Mouse (Mus musculus) kidney, postnatal 14 days (tissue): Measurements from ENCODE around the gene Gopc.
A peak's percentile ranks its signal among the peaks of the same experiment; 100 is the strongest.
"Not testable (repeated sequence)": the region's sequence is repeated elsewhere in the genome, so short reads cannot be mapped to it uniquely, and the experiment has no call there.

ENCODE experiments used
- DNase-seq: peaks from one replicate; pipeline ENCODE4 v3.0.0; 2022; ENCODE audit warnings: mixed read lengths

Gopc gene

DNA sequence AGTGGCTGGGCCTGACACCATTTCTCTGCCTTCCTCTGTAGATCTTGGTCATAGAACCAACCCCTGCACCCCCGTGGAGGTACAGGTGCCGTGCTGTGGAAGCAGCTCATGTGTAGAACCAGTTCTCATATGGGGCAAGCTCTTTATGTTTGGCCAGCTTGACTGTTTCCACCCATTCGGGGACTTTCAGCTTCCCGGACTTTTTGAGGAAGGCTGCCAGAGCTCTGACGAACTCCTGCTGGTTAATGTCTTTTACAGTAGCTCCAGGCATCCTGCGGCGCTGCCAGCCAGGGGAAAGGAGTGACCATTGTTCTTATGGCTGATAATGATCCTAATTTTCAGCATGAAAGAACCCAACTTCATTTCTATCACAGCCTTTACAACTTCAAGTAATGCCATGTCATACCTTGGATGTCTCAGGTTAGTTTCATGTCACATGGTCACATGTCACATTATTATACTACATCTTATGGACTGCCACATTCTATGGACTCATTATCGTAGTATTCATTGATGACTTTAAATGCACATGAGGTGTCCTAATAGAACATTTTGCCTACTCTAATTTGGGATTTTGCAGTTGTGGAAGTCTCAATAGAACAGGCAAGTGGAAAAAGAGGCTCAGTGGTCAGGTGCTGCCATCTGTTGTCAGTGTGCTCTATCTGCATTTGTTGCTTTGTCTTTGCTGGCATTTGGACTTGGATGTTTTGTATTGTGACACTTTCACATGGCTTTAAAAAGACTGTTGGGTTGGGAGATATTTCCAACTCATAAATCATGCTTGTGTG is 3.1 kb upstream of the Gopc start:
- DNase-seq: peak; percentile 66

DNA sequence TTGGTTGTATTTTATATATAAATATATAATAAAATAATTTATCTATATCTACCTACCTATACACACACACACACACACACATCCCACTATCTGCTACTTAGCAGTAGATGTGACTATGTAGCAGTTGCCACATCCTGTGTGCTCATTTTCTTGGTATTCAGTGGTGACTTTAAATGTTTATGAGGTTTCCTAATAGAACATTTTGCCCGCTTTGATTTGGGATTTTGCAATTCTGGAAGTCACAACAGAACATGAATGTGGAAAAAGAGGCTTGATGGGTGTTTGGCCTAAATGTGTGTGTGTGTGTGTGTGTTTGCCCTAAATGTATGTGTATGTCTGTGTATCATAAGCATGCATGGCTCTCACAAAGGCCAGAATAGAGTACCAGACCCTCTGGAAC is 1.6 kb upstream of the Gopc start:
- DNase-seq: no peak

DNA sequence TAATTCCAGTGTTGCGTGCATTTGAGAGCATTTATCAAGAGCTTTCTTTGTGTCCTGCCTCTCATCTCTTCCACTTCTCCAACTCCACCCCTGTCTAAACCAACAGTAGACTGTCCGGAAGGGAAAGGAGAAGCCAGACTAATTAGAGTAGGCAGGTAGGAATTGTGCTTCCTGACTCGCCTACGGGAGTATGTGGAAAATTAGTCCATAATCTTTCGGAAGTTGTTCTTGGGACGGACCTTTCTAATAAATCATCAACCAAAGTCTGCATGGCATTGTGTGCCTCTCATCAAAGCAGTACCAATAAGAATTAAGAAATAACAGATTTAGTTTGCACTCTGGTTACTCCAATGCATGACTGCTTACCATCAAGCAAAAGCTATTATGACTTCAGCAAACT is 1.1 kb upstream of the Gopc start:
- no peak for DNase-seq

DNA sequence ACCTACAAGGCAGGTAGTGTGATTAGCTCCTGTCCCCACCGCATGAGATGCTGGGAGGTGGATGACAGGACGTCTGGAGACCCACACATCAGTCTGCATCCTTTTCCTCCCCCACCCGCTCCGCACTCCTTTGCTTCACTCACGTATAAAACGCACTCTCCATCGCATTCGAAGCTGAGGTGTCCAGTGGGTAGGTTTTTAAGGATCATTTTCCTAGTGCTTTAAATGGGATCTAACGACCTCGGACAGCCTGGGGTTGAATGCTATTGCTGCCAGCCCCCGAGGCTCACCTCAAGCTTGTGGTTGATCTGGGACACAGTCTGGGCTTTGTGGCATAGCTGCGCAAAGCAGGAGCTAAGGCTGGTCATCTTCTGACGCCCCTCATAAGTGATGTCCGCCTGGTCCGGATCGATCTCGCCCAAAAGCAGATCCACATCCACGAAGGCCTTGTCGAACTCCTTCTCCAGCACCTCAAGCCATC is 563 bp downstream of the Gopc start:
- DNase-seq: no peak

DNA sequence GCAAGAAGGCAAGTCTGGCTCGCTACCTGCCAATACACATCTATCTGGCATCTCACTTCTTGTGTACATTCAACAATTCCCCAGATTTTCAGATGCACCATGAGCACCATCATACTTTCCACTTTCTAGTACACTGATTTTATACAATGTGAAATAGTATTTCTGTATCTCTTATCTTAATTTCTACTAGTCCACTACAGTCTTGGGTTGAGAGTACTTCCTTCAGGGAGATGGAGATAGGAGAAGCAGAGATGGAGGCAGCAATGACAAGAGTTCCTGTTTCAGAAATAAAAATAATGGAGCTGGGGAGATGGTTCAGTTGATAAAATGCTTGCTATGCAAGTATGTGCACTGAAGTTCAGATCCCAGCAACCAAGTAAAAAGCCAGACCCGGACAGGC is 4.1 kb downstream of the Gopc start:
- no peak for DNase-seq

DNA sequence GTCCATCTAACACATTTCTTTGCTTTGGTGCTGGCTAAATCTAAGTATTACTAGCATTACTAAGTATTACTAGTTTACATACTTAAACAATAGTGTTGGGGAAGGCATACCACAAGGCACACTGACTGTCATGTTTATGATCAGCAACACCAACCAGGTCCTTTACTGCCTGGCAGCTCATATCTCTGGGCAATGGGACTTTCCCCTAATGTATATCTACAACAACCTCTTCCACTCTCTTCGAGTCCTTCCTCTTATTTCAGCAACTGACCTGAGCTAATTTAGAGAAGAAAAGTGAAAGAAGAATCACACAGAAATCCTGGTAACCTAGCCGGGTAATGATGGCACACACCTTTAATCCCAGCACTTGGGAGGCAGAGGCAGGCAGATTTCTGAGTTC is 5.5 kb downstream of the Gopc start:
- DNase-seq: no peak

DNA sequence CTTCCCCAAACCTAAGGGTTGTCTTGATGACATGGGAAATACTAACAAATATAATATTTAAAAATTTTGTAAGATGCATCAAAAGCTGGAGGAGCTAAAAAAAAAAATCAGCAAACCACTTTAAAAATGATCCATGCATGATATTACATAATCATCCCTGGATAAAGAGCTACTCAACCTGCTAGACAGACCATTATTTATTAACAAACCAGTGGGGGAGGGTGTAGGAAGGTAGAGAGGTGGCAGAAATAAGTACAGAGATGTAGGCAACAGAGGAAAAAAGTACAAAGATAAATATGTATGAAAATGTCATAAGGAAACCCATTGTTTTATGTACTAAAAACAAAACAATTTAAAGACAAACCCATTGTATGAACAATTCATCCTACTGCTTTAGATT is 7.3 kb downstream of the Gopc start:
- DNase-seq: no peak

DNA sequence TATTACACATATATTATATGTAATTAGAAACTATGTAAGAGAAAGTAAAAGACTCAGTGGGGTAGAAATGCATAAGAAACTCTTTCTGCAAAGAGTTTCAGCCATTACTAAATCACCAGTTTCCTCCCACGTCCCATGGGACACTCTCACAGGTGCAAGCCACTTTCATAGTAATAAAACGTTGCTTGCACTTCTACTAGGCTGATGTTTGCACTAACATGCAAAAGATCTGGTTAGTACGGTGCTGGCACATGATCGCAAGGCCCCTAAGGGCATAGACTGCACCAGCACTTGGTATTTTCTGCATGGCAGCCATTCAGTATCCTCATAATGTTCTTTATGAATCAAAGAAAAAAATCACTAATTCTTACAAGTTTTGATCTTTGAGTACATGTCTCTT is 8.1 kb downstream of the Gopc start:
- DNase-seq: no peak

DNA sequence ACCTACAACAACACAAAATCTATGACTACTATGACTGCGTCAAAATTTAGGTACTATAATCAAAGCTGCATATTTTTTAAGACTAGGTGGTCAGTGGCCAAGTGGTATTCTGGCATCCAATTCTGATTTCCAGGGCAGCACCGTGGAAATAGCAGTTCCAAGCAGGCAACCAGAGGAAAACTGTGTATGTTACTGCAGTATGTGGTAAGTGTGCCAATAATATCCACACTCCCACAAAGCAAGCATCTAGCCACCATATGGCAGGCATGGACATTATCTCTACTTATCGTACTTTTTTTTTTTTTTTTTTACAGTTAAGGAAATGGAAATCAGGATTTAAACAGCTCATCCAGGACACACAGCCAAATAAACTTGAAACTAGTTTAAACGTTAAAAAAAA is 13.5 kb downstream of the Gopc start:
- DNase-seq: no peak

DNA sequence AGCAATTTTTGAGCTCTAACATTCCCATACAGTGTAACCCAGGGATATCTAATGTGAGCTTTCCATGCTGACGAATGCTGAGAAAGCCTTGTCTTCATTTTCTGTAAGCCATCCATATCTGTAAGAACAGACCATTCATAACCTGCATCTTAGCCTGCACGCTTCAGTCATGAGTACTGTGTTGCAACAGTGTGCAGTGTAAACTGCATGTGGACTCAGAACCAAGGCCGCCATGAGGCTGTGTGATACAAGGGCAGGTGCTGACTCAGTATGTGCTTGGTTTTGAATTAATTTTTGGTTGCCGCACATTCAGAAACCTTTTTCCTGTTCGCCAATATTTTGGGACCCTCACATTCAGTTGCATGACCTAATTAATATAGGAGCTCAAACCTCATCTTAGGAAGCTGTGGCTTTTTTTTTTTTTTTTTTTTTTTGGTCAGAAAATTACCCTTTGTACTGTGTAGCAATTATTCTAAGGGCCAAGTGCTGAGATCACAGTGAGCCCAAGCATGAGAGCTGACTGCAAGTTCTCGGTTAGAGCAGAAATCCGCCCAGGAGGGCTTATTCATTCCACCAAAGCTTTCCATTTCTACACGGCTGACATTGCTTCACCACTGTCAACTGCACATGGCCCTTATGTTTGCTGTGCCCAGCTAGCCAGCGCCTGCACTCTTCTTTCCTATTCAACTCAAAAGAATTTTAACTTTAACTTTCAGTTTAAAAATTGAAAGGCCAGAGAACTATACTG is 20.9 kb downstream of the Gopc start:
- DNase-seq: no peak

DNA sequence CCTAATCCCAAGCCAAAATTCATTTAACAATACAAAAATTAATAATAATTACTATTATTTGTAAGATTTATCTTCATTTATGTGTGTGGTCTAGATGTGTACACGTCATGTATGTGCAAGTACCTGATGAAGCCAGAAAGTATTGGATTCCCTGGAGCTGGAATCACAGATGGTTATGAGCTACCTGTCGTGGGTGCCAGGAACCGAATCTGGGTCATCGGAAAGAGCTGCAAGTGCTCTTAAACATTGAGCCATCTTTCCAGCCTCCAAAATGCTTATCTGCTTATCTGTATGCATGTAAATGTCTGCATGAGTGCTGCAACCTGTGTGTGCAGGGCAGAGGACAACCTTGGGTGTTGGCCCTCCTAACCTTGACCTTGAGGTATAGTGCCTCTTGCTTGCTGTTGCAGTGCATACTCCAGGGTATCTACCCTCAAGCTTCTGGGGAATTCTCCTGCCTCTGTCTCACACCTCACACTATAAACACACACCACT is 21.6 kb downstream of the Gopc start:
- DNase-seq: no peak

DNA sequence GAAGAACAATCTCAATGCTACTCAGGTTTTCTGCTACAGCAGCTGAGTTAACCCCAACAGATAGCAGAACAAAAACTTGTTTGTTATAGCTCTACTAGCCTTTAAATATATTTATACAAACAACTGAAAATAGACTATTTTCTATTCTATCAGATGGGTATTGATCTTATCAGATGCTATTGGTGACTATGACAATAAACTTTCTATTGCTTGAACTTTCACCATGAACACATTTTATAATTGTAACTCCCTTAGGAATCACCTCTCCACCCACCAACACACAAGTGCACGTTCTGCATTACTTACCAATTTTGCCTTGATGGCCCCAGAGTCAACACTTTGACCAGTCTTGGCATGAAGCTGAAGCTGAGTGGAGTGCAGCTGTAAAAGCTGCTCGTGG is 23.5 kb downstream of the Gopc start, which contains the start of gene Gm26741:
Gene Gm26741 (plus strand): TSS at position 301 of the 400 bp plus-strand sequence.
- no peak for DNase-seq

DNA sequence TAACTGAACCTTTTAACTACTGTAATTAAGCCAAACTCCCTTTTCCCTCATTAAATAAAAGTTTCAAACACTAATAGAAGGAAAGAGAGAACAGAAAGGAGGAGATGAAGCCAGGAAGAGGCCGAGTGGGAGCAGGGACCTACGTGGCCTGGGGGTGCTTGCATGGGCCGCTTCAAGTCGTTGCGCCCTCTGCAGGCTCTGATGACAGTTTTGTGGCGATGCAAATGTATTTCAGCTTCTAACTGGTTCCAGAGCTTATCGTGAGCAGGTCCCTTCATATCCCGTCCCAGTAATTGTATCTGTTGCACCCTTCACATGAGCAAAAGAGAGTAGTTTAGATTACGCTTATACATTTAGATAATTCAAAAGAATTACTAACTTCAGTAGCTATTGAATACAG is 28.7 kb downstream of the Gopc start:
- DNase-seq: no peak

DNA sequence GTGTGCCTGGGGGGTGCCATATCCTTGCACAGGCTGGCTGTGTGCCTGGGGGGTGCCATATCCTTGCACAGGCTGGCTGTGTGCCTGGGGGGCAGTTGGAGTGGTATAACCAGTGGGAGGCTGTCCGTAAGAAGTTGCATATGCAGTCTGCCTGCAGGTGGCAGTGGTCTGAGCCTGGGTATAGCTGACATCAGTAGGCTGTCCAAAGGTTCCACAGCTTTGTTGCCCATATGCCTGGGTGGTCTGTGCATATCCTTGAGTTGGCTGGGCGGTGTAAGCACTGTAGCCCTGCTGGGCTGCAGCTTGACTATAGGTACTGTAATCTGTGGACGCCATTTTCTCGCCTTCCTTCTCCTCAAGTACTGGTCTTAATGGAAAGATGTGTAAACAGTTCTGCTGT is 38.6 kb downstream of the Gopc start:
- not testable (repeated sequence) for DNase-seq

DNA sequence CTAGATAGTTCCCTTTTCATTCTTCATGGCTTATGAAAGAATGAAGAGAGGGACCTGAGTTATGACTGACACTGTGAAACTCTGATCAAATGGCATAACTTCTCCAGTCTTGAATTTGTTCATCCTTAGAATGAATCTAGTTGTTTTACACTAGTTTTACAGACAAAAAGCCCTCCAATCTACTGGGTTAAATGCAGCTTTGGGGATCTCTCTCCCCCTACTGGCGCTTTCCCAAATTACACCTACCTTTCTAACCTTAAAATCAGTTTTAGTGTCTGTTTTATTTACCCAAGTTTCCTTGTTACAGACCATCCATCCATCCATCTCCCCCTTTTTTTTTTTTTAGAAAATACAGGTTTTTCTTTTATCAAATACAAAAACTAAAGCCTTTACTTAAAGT is 50.9 kb downstream of the Gopc start:
- peak; percentile 69 for DNase-seq

DNA sequence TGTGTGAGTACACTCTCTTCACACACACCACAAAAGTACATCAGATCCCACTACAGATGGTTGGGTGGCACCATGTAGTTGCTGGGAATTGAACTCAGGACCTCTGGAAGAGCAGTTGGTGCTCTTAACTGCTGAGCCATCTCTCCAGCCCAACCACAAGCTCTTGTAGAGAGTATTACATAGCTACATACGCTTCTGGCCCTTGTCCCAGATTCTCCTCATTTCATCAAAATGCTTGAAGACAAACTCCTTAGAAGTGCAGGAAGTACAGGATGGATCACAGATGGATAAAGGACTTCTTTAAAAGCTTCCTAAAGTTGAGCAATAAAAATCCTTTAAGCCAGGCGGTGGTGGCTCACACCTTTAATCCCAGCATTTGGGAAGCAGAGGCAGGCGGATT is 60.0 kb downstream of the Gopc start:
- no peak for DNase-seq

DNA sequence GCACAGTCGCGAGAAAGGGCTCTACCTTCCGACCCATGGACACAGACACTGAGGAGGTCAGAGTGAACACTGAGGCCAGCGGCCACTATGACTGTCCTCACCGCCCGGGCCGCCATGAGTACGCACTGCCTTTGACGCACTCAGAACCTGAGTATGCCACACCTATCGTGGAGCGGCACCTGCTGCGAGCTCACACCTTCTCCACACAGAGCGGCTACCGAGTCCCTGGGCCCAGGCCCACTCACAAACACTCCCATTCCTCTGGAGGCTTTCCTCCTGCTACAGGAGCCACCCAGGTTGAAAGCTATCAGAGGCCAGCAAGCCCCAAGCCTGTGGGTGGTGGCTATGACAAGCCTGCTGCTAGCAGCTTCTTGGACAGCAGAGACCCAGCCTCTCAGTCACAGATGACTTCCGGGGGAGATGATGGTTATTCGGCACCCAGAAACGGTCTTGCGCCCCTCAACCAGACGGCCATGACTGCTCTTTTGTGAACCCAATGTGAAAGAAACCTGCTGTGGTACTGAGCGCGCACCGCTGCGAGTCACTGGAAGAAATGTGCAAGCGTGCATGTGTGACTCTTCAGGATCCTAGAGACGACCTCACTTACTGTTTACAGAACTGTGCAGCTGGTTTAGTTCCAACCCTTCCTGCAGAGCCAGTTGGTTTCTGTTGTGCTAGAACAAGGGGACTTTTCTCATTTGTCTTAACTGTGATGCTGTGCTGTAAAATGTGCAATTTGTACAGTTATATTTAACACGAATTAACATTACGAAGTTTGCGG is 62.2 kb downstream of the Gopc start:
- no peak for DNase-seq

DNA sequence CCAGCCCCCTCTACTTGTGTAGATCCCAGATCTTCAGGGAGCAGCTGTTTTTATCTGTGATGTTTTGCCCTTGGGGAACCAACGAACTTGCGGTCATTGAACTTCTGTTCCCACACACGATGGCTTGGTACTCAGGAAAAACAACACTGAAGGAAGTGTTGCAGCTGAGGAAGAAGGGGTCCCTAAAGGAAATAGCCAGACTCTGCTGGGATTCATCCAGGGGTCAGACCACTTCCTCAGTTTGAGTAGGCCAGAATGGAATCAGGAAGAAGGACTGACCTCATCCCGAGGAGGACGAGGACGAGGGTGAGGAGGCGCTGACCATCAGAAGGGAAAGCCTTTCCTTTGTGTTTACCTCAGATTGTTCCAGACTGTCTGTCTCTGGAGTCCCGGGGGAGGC is 72.7 kb downstream of the Gopc start:
- peak; percentile 88 for DNase-seq

DNA sequence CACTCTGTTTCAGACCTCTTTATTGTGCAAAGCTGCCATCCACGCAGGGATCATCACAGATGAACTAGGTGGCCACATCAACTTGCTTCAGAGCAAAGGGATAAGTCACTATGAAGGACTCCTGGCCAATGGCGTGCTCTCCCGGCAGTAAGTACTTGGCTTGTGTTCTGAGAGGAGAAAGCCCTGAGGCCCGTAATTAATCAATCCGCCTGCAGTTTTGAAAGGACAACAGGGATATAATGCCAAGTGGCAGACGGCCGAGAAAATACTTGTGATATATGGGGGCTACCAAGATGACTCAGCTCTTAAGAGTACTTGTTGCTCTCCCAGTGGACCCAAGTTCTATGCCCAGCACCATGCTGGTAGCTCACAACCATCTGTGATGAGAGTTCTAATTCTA is 77.3 kb downstream of the Gopc start:
- peak; percentile 28 for DNase-seq

DNA sequence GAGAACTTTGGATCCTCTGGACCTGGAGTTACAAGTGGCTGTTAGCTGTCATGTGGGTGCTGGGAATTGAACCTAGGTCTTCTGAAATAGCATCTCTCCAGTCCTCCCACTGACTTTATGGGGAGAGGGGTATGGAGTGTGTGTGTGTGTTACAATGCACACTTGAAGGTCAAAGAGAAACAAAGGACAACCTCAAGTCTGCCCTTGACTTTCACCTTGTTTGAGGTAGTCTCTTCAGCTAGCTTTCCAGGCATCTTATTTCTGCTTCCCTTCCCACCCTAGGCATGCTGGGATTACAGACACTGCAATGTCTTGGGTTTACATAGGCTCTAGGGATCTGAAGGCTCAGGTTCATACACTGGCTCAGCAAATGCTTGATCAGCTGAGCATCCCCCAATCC is 79.7 kb downstream of the Gopc start:
- no peak for DNase-seq

DNA sequence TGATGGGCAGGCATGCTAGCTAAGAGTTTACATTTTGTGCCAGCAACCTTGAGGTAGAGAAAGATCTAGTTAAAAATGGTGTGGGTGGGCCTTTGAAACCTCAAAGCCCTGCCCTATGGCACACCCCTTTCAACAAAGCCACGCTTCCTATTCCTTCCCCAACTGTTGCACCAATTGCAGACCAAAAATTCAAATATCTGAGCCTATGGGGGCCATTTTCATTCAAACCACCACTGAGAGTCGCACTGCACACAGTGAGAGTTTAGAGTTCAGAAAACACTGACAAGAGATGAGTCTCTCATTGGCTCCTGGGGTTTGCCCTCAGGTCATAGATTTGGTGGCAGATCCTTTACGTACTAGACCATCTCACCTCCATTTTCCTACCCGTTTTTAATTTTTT is 80.2 kb downstream of the Gopc start:
- no peak for DNase-seq

DNA sequence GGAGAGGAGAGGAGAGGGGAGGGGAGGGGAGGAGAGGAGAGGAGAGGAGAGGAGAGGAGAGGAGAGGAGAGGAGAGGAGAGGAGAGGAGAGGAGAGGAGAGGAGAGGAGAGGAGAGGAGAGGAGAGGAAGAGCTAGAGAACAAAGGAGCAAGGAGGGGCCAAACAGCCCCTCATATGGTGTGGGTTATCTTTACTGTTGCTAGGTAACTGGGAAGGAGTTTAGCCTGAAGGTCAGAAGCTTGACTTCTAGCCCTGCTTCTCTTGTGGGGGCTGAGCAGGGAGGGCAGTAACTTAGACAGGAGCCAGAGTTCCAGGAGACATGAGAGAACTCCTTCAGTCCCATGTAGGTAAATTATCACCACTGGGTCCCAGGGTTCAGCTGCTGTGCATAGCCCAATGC is 83.4 kb downstream of the Gopc start:
- DNase-seq: not testable (repeated sequence)

DNA sequence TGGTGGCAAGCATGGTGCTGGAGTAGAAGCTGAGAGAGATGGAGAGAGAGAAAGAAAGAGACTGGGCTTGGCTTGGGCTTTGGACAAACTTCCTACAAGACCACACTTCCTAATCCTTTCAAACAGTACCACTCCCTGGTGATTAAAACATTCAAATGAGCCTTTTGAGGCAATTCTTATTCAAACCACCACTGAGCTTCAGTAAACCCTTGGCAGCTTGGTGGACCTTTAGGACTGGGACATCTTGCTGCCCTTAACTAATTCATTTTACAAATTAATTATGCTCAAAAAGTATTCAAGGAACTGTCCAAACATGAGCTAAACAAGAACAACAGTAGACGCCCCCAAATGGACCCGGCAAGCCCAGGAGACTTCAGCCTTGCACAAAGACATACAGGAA is 86.0 kb downstream of the Gopc start:
- no peak for DNase-seq
